Mouse (Mus musculus): Measurements from ENCODE around the gene Cldn15. TPM values are rescaled to one million over a fixed set of nuclear protein-coding genes. Genes with fewer than 3 reads are reported as not detected.
"Not testable (repeated sequence)": the region's sequence is repeated elsewhere in the genome, so short reads cannot be mapped to it uniquely, and the experiment has no call there.

The Cldn15 gene
- total and polyA plus RNA-seq, 3 experiments = 7.3 to 13.3 (median 8.7) TPM

- no peak overlapping the region for H3K27ac ChIP-seq
- H3K9ac ChIP-seq (ENCODE audit: low read depth, low read length) = no peak overlapping the region
- intact Hi-C loops (cut with DNase I) = no loop called here
- no peaks in the 10 kb centered on the region for H3K4me1 ChIP-seq (ENCODE audit: control insufficient read depth, insufficient read depth, low read length)
- no peak overlapping the region for H3K4me3 ChIP-seq
- DNase-seq = no peak
- H3K79me2 ChIP-seq (replicated peaks; ENCODE audit: control insufficient read depth, insufficient read depth, low read length) = no peaks in the 10 kb centered on the region
- H3K36me3 ChIP-seq (ENCODE audit: control insufficient read depth, insufficient read depth, low read length) = no peaks in the 10 kb centered on the region
- TF ChIP-seq CTCF (IDR thresholded peaks at IDR 0.05) (peak; percentile 58), EP300 (IDR thresholded peaks at IDR 0.05; ENCODE audit: insufficient read depth, low read depth, low read length) (no peak), POLR2A (IDR thresholded peaks at IDR 0.05; ENCODE audit: insufficient read depth, low read depth, low read length) (no peak)
- H3K27me3 ChIP-seq (ENCODE audit: control insufficient read depth, insufficient read depth, low read length) = no peaks in the 10 kb centered on the region
- 67% methylated on average over 7 of the region's 7 CpGs for WGBS
Observed at GRCm38 (mm10) chr5:136935905-136936695, 30.3 kb upstream of the Cldn15 start.

GRCm38 (mm10) chr5:136936750-136937149, 29.7 kb upstream of the Cldn15 start:
- no peak overlapping the region for H3K27ac ChIP-seq
- no peak overlapping the region for H3K4me3 ChIP-seq
- no peaks in the 10 kb centered on the region for H3K27me3 ChIP-seq (ENCODE audit: control insufficient read depth, insufficient read depth, low read length)
- whole genome bisulfite sequencing = 80% methylated on average over 6 of the region's 6 CpGs
- no peak for TF ChIP-seq CTCF (IDR thresholded peaks at IDR 0.05)
- TF ChIP-seq EP300 (IDR thresholded peaks at IDR 0.05; ENCODE audit: insufficient read depth, low read depth, low read length) = no peak
- TF ChIP-seq POLR2A (IDR thresholded peaks at IDR 0.05; ENCODE audit: insufficient read depth, low read depth, low read length) = no peak
- H3K36me3 ChIP-seq (ENCODE audit: control insufficient read depth, insufficient read depth, low read length) = no peaks in the 10 kb centered on the region
- no peak overlapping the region for H3K9ac ChIP-seq (ENCODE audit: low read depth, low read length)
- no peaks in the 10 kb centered on the region for H3K79me2 ChIP-seq (replicated peaks; ENCODE audit: control insufficient read depth, insufficient read depth, low read length)
- intact Hi-C loops (cut with DNase I) = no loop called here
- DNase-seq = no peak
- no peaks in the 10 kb centered on the region for H3K4me1 ChIP-seq (ENCODE audit: control insufficient read depth, insufficient read depth, low read length)

- H3K27ac ChIP-seq = no peak overlapping the region
- no peak for DNase-seq
- no peak overlapping the region for H3K9ac ChIP-seq (ENCODE audit: low read depth, low read length)
- H3K79me2 ChIP-seq (replicated peaks; ENCODE audit: control insufficient read depth, insufficient read depth, low read length) = no peaks in the 10 kb centered on the region
- no peak overlapping the region for H3K4me3 ChIP-seq
- no peaks in the 10 kb centered on the region for H3K4me1 ChIP-seq (ENCODE audit: control insufficient read depth, insufficient read depth, low read length)
- H3K36me3 ChIP-seq (ENCODE audit: control insufficient read depth, insufficient read depth, low read length) = no peaks in the 10 kb centered on the region
- intact Hi-C loops (cut with DNase I) = no loop called here
- no peaks in the 10 kb centered on the region for H3K27me3 ChIP-seq (ENCODE audit: control insufficient read depth, insufficient read depth, low read length)
- WGBS = 90% methylated on average over 5 of the region's 5 CpGs
- TF ChIP-seq CTCF (IDR thresholded peaks at IDR 0.05) (no peak), POLR2A (IDR thresholded peaks at IDR 0.05; ENCODE audit: insufficient read depth, low read depth, low read length) (no peak), EP300 (IDR thresholded peaks at IDR 0.05; ENCODE audit: insufficient read depth, low read depth, low read length) (no peak)
Observed at GRCm38 (mm10) chr5:136937621-136938020, 28.8 kb upstream of the Cldn15 start.

- Histone ChIP-seq H3K4me3 (no peak overlapping the region), H3K36me3 (ENCODE audit: control insufficient read depth, insufficient read depth, low read length) (no peaks in the 10 kb centered on the region), H3K27ac (no peak overlapping the region), H3K27me3 (ENCODE audit: control insufficient read depth, insufficient read depth, low read length) (no peaks in the 10 kb centered on the region), H3K4me1 (ENCODE audit: control insufficient read depth, insufficient read depth, low read length) (no peaks in the 10 kb centered on the region), H3K79me2 (replicated peaks; ENCODE audit: control insufficient read depth, insufficient read depth, low read length) (no peaks in the 10 kb centered on the region), H3K9ac (ENCODE audit: low read depth, low read length) (no peak overlapping the region)
- DNase-seq = peak in 1 of 2 experiments; percentile 32
- intact Hi-C loops (cut with DNase I) = no loop called here
- 65% methylated on average over 7 of the region's 7 CpGs for WGBS
- peak; percentile 70 for TF ChIP-seq CTCF (IDR thresholded peaks at IDR 0.05)
- no peak for TF ChIP-seq EP300 (IDR thresholded peaks at IDR 0.05; ENCODE audit: insufficient read depth, low read depth, low read length)
Observed at GRCm38 (mm10) chr5:136939284-136939683, 27.1 kb upstream of the Cldn15 start.

DNA sequence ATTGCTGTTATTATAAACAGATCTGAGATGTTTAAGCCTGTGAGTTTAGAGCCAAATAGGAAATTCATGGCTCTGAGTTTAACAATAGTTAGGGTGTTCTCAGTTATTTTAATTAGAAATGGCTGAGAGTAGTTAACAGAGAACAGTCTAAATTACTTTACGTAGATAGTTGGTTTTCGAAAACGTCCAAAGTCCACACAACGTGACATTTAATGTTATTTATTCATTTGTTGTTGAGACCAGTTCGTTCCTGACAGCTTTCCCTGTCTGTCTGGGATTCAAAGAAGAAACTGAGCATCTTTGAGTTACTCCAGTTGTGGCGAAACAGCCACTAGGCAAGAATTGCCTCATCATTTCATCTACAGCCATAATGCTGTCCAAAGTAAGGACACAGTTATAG, 26.4 kb upstream of the Cldn15 start:
- H3K79me2 ChIP-seq (replicated peaks; ENCODE audit: control insufficient read depth, insufficient read depth, low read length); H3K4me1 ChIP-seq (ENCODE audit: control insufficient read depth, insufficient read depth, low read length); H3K36me3 ChIP-seq (ENCODE audit: control insufficient read depth, insufficient read depth, low read length); intact Hi-C loops (cut with DNase I); H3K27ac ChIP-seq; H3K4me3 ChIP-seq; H3K27me3 ChIP-seq (ENCODE audit: control insufficient read depth, insufficient read depth, low read length); H3K9ac ChIP-seq (ENCODE audit: low read depth, low read length); DNase-seq: not testable (repeated sequence)
- 79% methylated on average over 6 of the region's 6 CpGs for WGBS

DNA sequence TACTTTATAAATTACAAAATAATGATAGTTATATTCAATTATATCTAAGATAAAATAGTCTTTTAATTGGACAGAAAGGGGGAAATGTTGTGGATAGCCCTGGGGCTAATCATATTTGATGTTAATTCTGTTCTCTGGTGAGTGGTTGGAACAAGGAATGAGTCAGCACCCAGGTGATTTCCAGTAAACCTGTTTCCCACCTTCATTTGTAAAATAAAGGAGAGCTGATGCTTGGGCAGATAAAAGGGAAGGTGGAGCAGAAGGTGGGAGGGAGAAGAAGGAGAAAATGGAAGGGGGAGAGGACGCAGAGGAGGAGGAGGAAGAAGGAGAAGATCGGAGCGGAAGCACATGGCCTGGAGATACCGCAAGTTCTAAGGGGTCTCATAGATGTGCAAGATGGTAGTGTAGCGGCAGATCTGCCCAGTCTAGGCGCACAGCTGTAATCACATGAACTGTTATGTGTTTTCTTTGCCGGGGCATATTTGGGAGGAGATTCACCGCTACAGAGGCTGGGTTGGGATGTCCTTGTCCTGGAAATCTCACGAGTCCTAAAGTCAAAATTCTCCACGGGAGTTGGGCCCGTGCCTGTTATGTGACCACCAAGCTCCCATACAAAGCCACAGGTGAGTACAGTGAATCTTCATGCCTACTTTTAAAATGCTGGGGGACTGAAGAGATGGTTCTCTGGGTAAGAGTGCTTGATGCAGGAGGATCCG, 25.4 kb upstream of the Cldn15 start:
- no peak for DNase-seq
- intact Hi-C loops (cut with DNase I) = no loop called here

More for the DNA sequence above, 25.4 kb upstream of the Cldn15 start:
- Histone ChIP-seq H3K4me1 (ENCODE audit: control insufficient read depth, insufficient read depth, low read length) (no peaks in the 10 kb centered on the region), H3K27me3 (ENCODE audit: control insufficient read depth, insufficient read depth, low read length) (no peaks in the 10 kb centered on the region), H3K36me3 (ENCODE audit: control insufficient read depth, insufficient read depth, low read length) (no peaks in the 10 kb centered on the region), H3K4me3 (no peak overlapping the region), H3K9ac (ENCODE audit: low read depth, low read length) (no peak overlapping the region), H3K79me2 (replicated peaks; ENCODE audit: control insufficient read depth, insufficient read depth, low read length) (no peaks in the 10 kb centered on the region), H3K27ac (no peak overlapping the region)
- TF ChIP-seq POLR2A (IDR thresholded peaks at IDR 0.05; ENCODE audit: insufficient read depth, low read depth, low read length) (no peak), EP300 (IDR thresholded peaks at IDR 0.05; ENCODE audit: insufficient read depth, low read depth, low read length) (no peak), CTCF (IDR thresholded peaks at IDR 0.05) (no peak)
- 81% methylated on average over 12 of the region's 12 CpGs for WGBS

Measured in heart, adult 2 months (tissue).